Mouse (Mus musculus) midbrain, embryonic 13.5 days (tissue): ENCODE results near the gene Ero1l. TPM values are rescaled to one million over a fixed set of nuclear protein-coding genes. Genes with fewer than 3 reads are reported as not detected.

Experiments
- ATAC-seq: fragments of 200-750 bp; cut with Nextera tagmentation; 2 replicates; pipeline ENCODE4 v1.8.0; 2017; ENCODE audit warnings: mild to moderate bottlenecking, moderate TSS enrichment, moderate library complexity
- H3K27ac ChIP-seq: fragments of 300-500 bp; sonication (generic); 2 replicates; pipeline ENCODE4 v1.5.1; 2015; ENCODE audit warnings: inconsistent platforms, mild to moderate bottlenecking, moderate library complexity
- H3K27me3 ChIP-seq: fragments of 300-500 bp; sonication (generic); 2 replicates; pipeline ENCODE4 v1.6.1; 2015; ENCODE audit warnings: mild to moderate bottlenecking, inconsistent platforms
- H3K36me3 ChIP-seq: fragments of 300-500 bp; sonication (generic); 2 replicates; pipeline ENCODE4 v1.6.1; 2015; ENCODE audit warnings: mild to moderate bottlenecking, inconsistent platforms
- H3K4me1 ChIP-seq: fragments of 300-500 bp; sonication (generic); replicated peaks from 2 replicates; pipeline ENCODE4 v1.6.1; 2015; ENCODE audit warnings: inconsistent platforms
- H3K4me2 ChIP-seq: fragments of 300-500 bp; sonication (generic); replicated peaks from 2 replicates; pipeline ENCODE4 v1.6.1; 2015; ENCODE audit warnings: moderate library complexity, mild to moderate bottlenecking, inconsistent platforms
- H3K4me3 ChIP-seq: fragments of 300-500 bp; sonication (generic); replicated peaks from 2 replicates; pipeline ENCODE4 v1.5.1; 2015; ENCODE audit warnings: mild to moderate bottlenecking, inconsistent platforms
- H3K9ac ChIP-seq: fragments of 300-500 bp; sonication (generic); replicated peaks from 2 replicates; pipeline ENCODE4 v1.6.1; 2015; ENCODE audit warnings: mild to moderate bottlenecking, inconsistent platforms
- H3K9me3 ChIP-seq: fragments of 300-500 bp; sonication (generic); 2 replicates; pipeline ENCODE4 v1.6.1; 2016; ENCODE audit warnings: mild to moderate bottlenecking, inconsistent platforms
- WGBS: fragments of 180-500 bp; shearing (Covaris S2); methylation state at CpG from one replicate; pipeline ENCODE4 v1.1.7; 2015; 5-methylcytosine and 5-hydroxymethylcytosine counted together
- polyA plus RNA-seq: library from polyadenylated mRNA; unstranded; fragments of >200 nt; fragmentation: Nextera tagmentation; extraction: Ambion mirVana; gene quantifications from 2 replicates; pipeline ENCODE4 v1.2.1, GENCODE M21; 2015

The Ero1l gene
- polyA plus RNA-seq, 1 experiment from 2014 or later, result 29.4 TPM

DNA sequence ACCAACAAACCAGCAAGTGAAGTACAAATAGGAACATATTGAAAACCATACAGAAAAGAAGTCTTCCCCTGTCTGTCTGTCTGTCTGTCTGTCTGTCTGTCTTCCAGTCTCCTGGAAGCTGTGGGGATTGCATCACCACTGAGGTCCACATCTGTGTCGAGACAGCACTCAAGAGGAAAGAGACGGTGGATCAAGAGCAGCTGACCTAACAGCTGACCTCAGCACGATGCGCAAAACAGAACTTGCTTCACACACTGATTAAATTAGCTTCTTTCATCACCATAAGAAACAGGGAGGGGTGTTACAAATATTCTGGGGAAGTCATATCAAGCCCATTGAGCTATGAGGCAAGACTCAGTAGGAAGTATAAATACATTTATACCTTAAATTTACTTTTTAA lies 27.0 kb downstream of the Ero1l start:
- WGBS, result 83% methylated on average over 4 of the region's 4 CpGs
- no peak overlapping the region for H3K27ac ChIP-seq

GRCm38 (mm10) chr14:45282066-45282465 lies 36.5 kb downstream of the Ero1l start:
- no peaks in the 10 kb centered on the region for H3K27me3 ChIP-seq
- ATAC-seq, result no peak
- no peak overlapping the region for H3K27ac ChIP-seq
- peaks cover 36% of the 10 kb centered on the region for H3K36me3 ChIP-seq
- no peaks in the 10 kb centered on the region for H3K4me1 ChIP-seq
- H3K9me3 ChIP-seq, result no peaks in the 10 kb centered on the region
- no peak overlapping the region for H3K9ac ChIP-seq
- 95% methylated on average over 3 of the region's 3 CpGs for WGBS
- no peak overlapping the region for H3K4me3 ChIP-seq
- H3K4me2 ChIP-seq, result no peak overlapping the region

More for the DNA sequence above, 27.0 kb downstream of the Ero1l start:
- no peak overlapping the region for H3K4me3 ChIP-seq
- H3K27me3 ChIP-seq, result no peaks in the 10 kb centered on the region
- H3K9me3 ChIP-seq, result no peaks in the 10 kb centered on the region
- H3K4me1 ChIP-seq, result no peaks in the 10 kb centered on the region
- H3K36me3 ChIP-seq, result peaks cover 45% of the 10 kb centered on the region
- ATAC-seq, result no peak
- H3K9ac ChIP-seq, result no peak overlapping the region
- H3K4me2 ChIP-seq, result no peak overlapping the region

GRCm38 (mm10) chr14:45275816-45276215 lies 42.8 kb downstream of the Ero1l start:
- H3K27me3 ChIP-seq, result no peaks in the 10 kb centered on the region
- no peak overlapping the region for H3K9ac ChIP-seq
- H3K27ac ChIP-seq, result no peak overlapping the region
- H3K4me2 ChIP-seq, result no peak overlapping the region
- H3K36me3 ChIP-seq, result peaks cover 26% of the 10 kb centered on the region
- no peaks in the 10 kb centered on the region for H3K9me3 ChIP-seq
- no peak for ATAC-seq
- no peak overlapping the region for H3K4me3 ChIP-seq
- no peaks in the 10 kb centered on the region for H3K4me1 ChIP-seq
- 92% methylated on average over 6 of the region's 6 CpGs for WGBS

- H3K9me3 ChIP-seq, result no peaks in the 10 kb centered on the region
- no peak for ATAC-seq
- H3K4me3 ChIP-seq, result no peak overlapping the region
- no peak overlapping the region for H3K27ac ChIP-seq
- H3K4me1 ChIP-seq, result no peaks in the 10 kb centered on the region
- no peak overlapping the region for H3K9ac ChIP-seq
- 84% methylated on average over 3 of the region's 3 CpGs for WGBS
- H3K4me2 ChIP-seq, result no peak overlapping the region
- H3K27me3 ChIP-seq, result no peaks in the 10 kb centered on the region
- peaks cover 34% of the 10 kb centered on the region for H3K36me3 ChIP-seq
Measured at GRCm38 (mm10) chr14:45263831-45264592, 54.6 kb downstream of the Ero1l start.

DNA sequence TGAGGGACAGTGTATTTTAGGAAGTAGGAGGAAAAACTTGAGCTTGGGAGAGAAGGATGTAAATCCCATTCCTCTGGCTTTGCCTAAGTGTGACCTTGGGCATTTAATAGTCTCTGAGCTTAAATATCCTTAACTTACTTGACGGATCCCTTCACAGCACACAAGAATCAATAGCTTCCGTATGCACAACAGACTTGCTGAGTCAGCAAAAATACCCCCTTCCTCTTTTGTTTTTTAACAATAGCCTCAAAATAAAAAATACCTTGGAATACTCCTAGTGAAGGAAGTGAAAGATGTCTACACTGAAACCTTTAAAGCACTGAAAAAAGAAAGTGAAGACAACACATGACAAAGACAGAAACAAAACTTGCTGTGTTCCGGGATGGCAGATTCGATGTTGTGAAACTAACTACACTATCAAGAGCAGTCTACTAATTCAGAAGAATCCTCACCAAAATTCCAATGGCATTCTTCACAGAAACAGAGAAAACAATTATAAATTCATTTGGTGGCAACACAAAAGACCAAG lies 67.0 kb downstream of the Ero1l start:
- no peak overlapping the region for H3K4me2 ChIP-seq

GRCm38 (mm10) chr14:45241613-45242012 lies 77.0 kb downstream of the Ero1l start:
- peaks cover 2% of the 10 kb centered on the region for H3K36me3 ChIP-seq
- no peaks in the 10 kb centered on the region for H3K9me3 ChIP-seq
- H3K4me1 ChIP-seq, result no peaks in the 10 kb centered on the region
- no peak overlapping the region for H3K9ac ChIP-seq
- WGBS, result 41% methylated on average over 1 of the region's 1 CpGs
- no peak overlapping the region for H3K4me3 ChIP-seq
- H3K4me2 ChIP-seq, result no peak overlapping the region
- H3K27ac ChIP-seq, result no peak overlapping the region
- ATAC-seq, result no peak
- no peaks in the 10 kb centered on the region for H3K27me3 ChIP-seq

More for the DNA sequence above, 67.0 kb downstream of the Ero1l start:
- Histone ChIP-seq H3K9me3 (no peaks in the 10 kb centered on the region), H3K9ac (no peak overlapping the region), H3K4me3 (no peak overlapping the region), H3K27ac (no peak overlapping the region), H3K36me3 (peaks cover 13% of the 10 kb centered on the region), H3K4me1 (peaks cover 2% of the 10 kb centered on the region; the same call in 1 of the 2 replicates), H3K27me3 (no peaks in the 10 kb centered on the region)
- 93% methylated on average over 4 of the region's 4 CpGs for WGBS
- no peak for ATAC-seq

GRCm38 (mm10) chr14:45239042-45239441 lies 79.5 kb downstream of the Ero1l start:
- no peaks in the 10 kb centered on the region for H3K4me1 ChIP-seq
- no peaks in the 10 kb centered on the region for H3K36me3 ChIP-seq
- ATAC-seq, result no peak
- H3K9me3 ChIP-seq, result no peaks in the 10 kb centered on the region
- H3K4me2 ChIP-seq, result no peak overlapping the region
- WGBS, result 85% methylated on average over 2 of the region's 2 CpGs
- no peak overlapping the region for H3K4me3 ChIP-seq
- no peak overlapping the region for H3K27ac ChIP-seq
- no peak overlapping the region for H3K9ac ChIP-seq
- H3K27me3 ChIP-seq, result no peaks in the 10 kb centered on the region

Other genes starting within 250 kb of the Ero1l start
- 13.8 and 15.0 TPM in 2 replicates for gene Gpr137c, start 99.1 kb downstream of the Ero1l start, polyA plus RNA-seq
- 29.9 and 30.5 TPM in 2 replicates for gene Txndc16, start 98.4 kb downstream of the Ero1l start, polyA plus RNA-seq
- gene Psmc6, start 11.0 kb upstream of the Ero1l start, polyA plus RNA-seq, result 184 and 202 TPM in 2 replicates
- gene Styx, start 32.3 kb upstream of the Ero1l start, polyA plus RNA-seq, result 52.6 and 54.7 TPM in 2 replicates
- 29.2 and 30.6 TPM in 2 replicates for gene Gnpnat1, start 86.1 kb upstream of the Ero1l start, polyA plus RNA-seq
- 53.0 and 53.5 TPM in 2 replicates for gene Fermt2, start 211.3 kb upstream of the Ero1l start, polyA plus RNA-seq